Mouse (Mus musculus): ENCODE results near the gene Gapdh. TPM values are rescaled to one million over a fixed set of nuclear protein-coding genes. Genes with fewer than 3 reads are reported as not detected.

Gapdh gene
- polyA plus RNA-seq, 2 experiments: 1,040 to 1,875 TPM

- H3K4me1 ChIP-seq (replicated peaks; ENCODE audit: control insufficient read depth in 2 of 2, insufficient read depth in 2 of 2, low read length in 1 of 2): peaks cover 8 to 9% of the 10 kb centered on the region in 2 experiments
- TF ChIP-seq CTCF (IDR thresholded peaks at IDR 0.05; ENCODE audit: low read depth) (no peak), EP300 (IDR thresholded peaks at IDR 0.05; ENCODE audit: low read depth) (no peak)
- ATAC-seq (ENCODE audit: insufficient read depth): no peak
- 7% methylated on average over 5 of the region's 5 CpGs for WGBS (ENCODE audit: insufficient replicate concordance)
- peak overlapping the region; percentile 84 to 91 for H3K4me3 ChIP-seq (ENCODE audit: insufficient read depth in 1 of 2, low read depth in 2 of 2, low read length in 2 of 2)
- H3K9ac ChIP-seq (replicated peaks): peak overlapping the region; percentile 96
- H3K27ac ChIP-seq: peak overlapping the region; percentile 98
- peaks cover 39% of the 10 kb centered on the region for H3K36me3 ChIP-seq (replicated peaks; ENCODE audit: control insufficient read depth, insufficient read depth, low read depth)
- H3K4me2 ChIP-seq (ENCODE audit: low read depth): peak overlapping the region; percentile 98
- no peaks in the 10 kb centered on the region for H3K9me3 ChIP-seq (ENCODE audit: control insufficient read depth, low read length)
- DNase-seq (ENCODE audit: low read depth in 3 of 3, low spot score in 3 of 3): no peak
- no peaks in the 10 kb centered on the region for H3K27me3 ChIP-seq (ENCODE audit: control insufficient read depth, insufficient read depth, low read length)
These were observed 26.6 kb upstream of the Gapdh start for GRCm38 (mm10) chr6:125192841-125193240.

DNA sequence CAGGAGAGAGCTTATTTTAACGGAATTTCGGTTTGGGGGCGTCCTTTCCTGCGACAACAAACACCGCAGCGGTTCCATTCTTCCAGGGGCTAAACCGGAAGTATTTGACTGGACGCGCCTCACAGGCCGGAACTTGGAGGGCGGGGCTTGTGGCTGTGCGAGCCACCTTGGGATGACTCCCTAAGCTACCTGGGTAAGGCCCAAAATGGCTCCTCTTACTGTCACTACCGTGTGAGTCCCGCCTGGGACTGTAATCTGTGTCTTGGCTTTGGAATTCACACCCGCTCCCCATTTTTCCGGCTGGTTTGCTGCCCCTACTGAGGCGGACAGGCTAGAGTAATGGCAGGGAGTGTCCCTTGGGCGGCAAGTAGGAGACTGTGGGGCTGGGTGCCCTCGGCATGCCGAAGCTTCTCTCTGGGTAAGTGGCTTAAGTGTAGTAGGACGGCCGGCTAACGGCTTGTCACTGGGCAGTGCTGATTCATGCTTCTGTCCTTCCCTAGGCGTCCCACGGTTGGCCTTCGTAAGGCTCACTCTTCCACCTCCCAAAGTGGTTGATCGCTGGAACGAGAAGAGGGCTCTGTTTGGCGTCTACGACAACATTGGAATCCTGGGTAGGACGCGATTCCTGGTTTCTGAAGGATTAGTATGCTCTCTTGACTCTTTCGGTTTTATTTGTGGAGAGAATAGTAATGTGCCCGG, 25.9 kb upstream of the Gapdh start:
- H3K36me3 ChIP-seq (replicated peaks; ENCODE audit: control insufficient read depth, insufficient read depth, low read depth): peaks cover 46% of the 10 kb centered on the region
- peaks cover 8 to 9% of the 10 kb centered on the region in 2 experiments for H3K4me1 ChIP-seq (replicated peaks; ENCODE audit: control insufficient read depth in 2 of 2, insufficient read depth in 2 of 2, low read length in 1 of 2)
- under 1% methylated on average over 34 of the region's 34 CpGs for WGBS (ENCODE audit: insufficient replicate concordance)
- TF ChIP-seq CTCF (IDR thresholded peaks at IDR 0.05; ENCODE audit: low read depth) (no peak), EP300 (IDR thresholded peaks at IDR 0.05; ENCODE audit: low read depth) (no peak)
- no peaks in the 10 kb centered on the region for H3K9me3 ChIP-seq (ENCODE audit: control insufficient read depth, low read length)
- no peaks in the 10 kb centered on the region for H3K27me3 ChIP-seq (ENCODE audit: control insufficient read depth, insufficient read depth, low read length)
- peak; percentile 89 for ATAC-seq (ENCODE audit: insufficient read depth)
- peak; percentile 90 to 92 (median 92) for DNase-seq (ENCODE audit: low read depth in 3 of 3, low spot score in 3 of 3)
- H3K4me2 ChIP-seq (ENCODE audit: low read depth): peak overlapping the region; percentile 98
- peak overlapping the region; percentile 84 to 91 for H3K4me3 ChIP-seq (ENCODE audit: insufficient read depth in 1 of 2, low read depth in 2 of 2, low read length in 2 of 2)
- peak overlapping the region; percentile 96 for H3K9ac ChIP-seq (replicated peaks)
- peak overlapping the region; percentile 98 for H3K27ac ChIP-seq

- under 1% methylated on average over 54 of the region's 54 CpGs for WGBS (ENCODE audit: insufficient replicate concordance)
- Histone ChIP-seq H3K4me2 (ENCODE audit: low read depth) (peak within 1 kb of the TSS; percentile 98), H3K4me3 (ENCODE audit: insufficient read depth in 1 of 2, low read depth in 2 of 2, low read length in 2 of 2) (peak within 1 kb of the TSS; percentile 84 to 91), H3K9ac (replicated peaks) (peak within 1 kb of the TSS; percentile 96), H3K36me3 (replicated peaks; ENCODE audit: control insufficient read depth, insufficient read depth, low read depth) (peaks cover 53% of the 10 kb centered on the region), H3K27ac (peak within 1 kb of the TSS; percentile 98), H3K4me1 (replicated peaks; ENCODE audit: control insufficient read depth in 2 of 2, insufficient read depth in 2 of 2, low read length in 1 of 2) (peaks cover 8 to 9% of the 10 kb centered on the region in 2 experiments), H3K27me3 (ENCODE audit: control insufficient read depth, insufficient read depth, low read length) (no peaks in the 10 kb centered on the region), H3K9me3 (ENCODE audit: control insufficient read depth, low read length) (no peaks in the 10 kb centered on the region)
- TF ChIP-seq EP300 (IDR thresholded peaks at IDR 0.05; ENCODE audit: low read depth) (no peak), CTCF (IDR thresholded peaks at IDR 0.05; ENCODE audit: low read depth) (peak; percentile 39; the same call in 1 of the 2 replicates)
- ATAC-seq (ENCODE audit: insufficient read depth): peak; percentile 91
- peak; percentile 94 to 96 (median 94) for DNase-seq (ENCODE audit: low read depth in 3 of 3, low spot score in 3 of 3)
These were observed 25.2 kb upstream of the Gapdh start, which contains the start of the genes Ncapd2 and Mrpl51 for GRCm38 (mm10) chr6:125191332-125192015. TSS of gene Ncapd2 (minus strand) at chr6:125191701. TSS of gene Mrpl51 (plus strand) at chr6:125191801.

- H3K27me3 ChIP-seq (ENCODE audit: control insufficient read depth, insufficient read depth, low read length): no peaks in the 10 kb centered on the region
- H3K4me2 ChIP-seq (ENCODE audit: low read depth): peak overlapping the region; percentile 65
- H3K9me3 ChIP-seq (ENCODE audit: control insufficient read depth, low read length): no peaks in the 10 kb centered on the region
- DNase-seq (ENCODE audit: low read depth in 3 of 3, low spot score in 3 of 3) (no peak), ATAC-seq (ENCODE audit: insufficient read depth) (no peak)
- peak overlapping the region; percentile 98 for H3K27ac ChIP-seq
- TF ChIP-seq EP300 (IDR thresholded peaks at IDR 0.05; ENCODE audit: low read depth): no peak
- no peak for TF ChIP-seq CTCF (IDR thresholded peaks at IDR 0.05; ENCODE audit: low read depth)
- H3K4me3 ChIP-seq (ENCODE audit: insufficient read depth in 1 of 2, low read depth in 2 of 2, low read length in 2 of 2): peak overlapping the region; percentile 84 to 90
- peaks cover 8 to 9% of the 10 kb centered on the region in 2 experiments for H3K4me1 ChIP-seq (replicated peaks; ENCODE audit: control insufficient read depth in 2 of 2, insufficient read depth in 2 of 2, low read length in 1 of 2)
- H3K9ac ChIP-seq (replicated peaks): peak overlapping the region; percentile 69
- peaks cover 59% of the 10 kb centered on the region for H3K36me3 ChIP-seq (replicated peaks; ENCODE audit: control insufficient read depth, insufficient read depth, low read depth)
These were observed 24.5 kb upstream of the Gapdh start for GRCm38 (mm10) chr6:125190816-125191215.

GRCm38 (mm10) chr6:125186203-125186602, 19.9 kb upstream of the Gapdh start:
- Histone ChIP-seq H3K4me2 (ENCODE audit: low read depth) (no peak overlapping the region), H3K36me3 (replicated peaks; ENCODE audit: control insufficient read depth, insufficient read depth, low read depth) (peaks cover 89% of the 10 kb centered on the region)

More at GRCm38 (mm10) chr6:125186203-125186602, 19.9 kb upstream of the Gapdh start:
- Histone ChIP-seq H3K9me3 (ENCODE audit: control insufficient read depth, low read length) (no peaks in the 10 kb centered on the region), H3K4me1 (replicated peaks; ENCODE audit: control insufficient read depth in 2 of 2, insufficient read depth in 2 of 2, low read length in 1 of 2) (peaks cover 0 to 2% of the 10 kb centered on the region in 2 experiments; a peak in 3 of 4 replicates), H3K4me3 (ENCODE audit: insufficient read depth in 1 of 2, low read depth in 2 of 2, low read length in 2 of 2) (no peak overlapping the region), H3K9ac (replicated peaks) (no peak overlapping the region), H3K27ac (no peak overlapping the region), H3K27me3 (ENCODE audit: control insufficient read depth, insufficient read depth, low read length) (no peaks in the 10 kb centered on the region)
- ATAC-seq (ENCODE audit: insufficient read depth): no peak
- 89% methylated on average over 10 of the region's 10 CpGs for WGBS (ENCODE audit: insufficient replicate concordance)
- DNase-seq (ENCODE audit: low read depth in 3 of 3, low spot score in 3 of 3): no peak
- TF ChIP-seq CTCF (IDR thresholded peaks at IDR 0.05; ENCODE audit: low read depth) (no peak), EP300 (IDR thresholded peaks at IDR 0.05; ENCODE audit: low read depth) (no peak)
